Mouse (Mus musculus) frontal cortex, adult (tissue): ENCODE results near the gene Nt5c1a.
A peak's percentile ranks its signal among the peaks of the same experiment; 100 is the strongest.

Experiments used
- ATAC-seq: cut with Nextera tagmentation; 2 replicates; pipeline ENCODE4 v1.9.2; 2017; ENCODE audit warnings: mild to moderate bottlenecking, moderate library complexity, mixed read lengths; ENCODE audit not compliant: low TSS enrichment

The Nt5c1a gene

DNA sequence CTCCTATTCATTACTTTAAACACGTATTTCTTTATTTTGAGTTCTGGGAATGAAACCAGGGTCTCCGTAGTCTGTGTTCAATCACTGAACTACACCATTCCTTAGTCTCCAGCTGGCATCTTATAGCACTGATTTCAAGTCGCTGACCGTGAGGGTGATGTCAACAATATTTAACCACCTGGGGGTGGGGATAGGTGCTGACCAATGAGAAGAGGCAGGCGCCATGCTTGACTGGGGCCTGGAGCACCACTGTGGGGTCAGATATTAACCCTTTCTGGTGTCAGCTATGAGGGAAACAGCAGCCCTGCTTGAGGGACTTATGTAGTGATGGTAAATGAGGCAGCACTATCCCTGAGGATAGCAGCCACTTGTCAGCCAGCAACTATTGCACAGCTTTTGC lies 10.1 kb downstream of the Nt5c1a start:
- ATAC-seq = no peak

DNA sequence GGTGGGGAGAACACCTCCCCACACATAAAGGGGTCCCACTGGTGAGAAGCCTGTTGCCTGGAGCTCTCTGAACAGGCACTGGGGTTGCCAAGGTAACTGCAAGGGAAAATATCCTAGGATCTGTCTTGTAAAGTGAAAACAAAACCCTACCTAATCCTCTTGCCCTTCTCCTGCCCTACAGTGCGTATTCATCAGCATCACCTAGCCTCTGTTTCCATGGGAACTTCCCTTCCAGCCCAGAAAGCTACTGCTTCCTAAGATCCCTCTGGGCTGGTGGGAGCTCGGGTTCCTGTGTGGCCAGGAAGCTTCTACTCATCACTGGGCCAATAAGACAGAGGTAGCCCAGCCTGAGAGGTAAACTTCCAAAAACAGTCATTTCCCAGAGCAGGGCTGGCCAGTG lies 11.0 kb downstream of the Nt5c1a start:
- no peak for ATAC-seq

DNA sequence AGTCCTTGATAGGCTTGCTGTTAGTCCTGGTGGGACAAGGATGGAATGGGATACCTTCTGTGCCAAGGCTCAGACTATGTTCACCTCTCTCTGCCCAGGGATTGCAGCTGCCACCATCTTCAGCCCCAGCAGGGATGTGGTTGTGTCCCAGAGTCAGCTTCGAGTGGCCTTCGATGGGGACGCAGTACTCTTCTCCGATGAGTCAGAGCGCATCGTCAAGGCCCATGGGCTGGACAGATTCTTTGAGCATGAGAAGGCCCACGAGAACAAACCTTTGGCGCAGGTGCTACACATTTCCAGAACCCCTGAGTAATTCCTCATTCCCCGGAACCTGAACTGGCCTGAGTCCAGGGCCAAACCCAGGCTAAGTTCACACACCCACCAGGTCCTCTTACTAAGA lies 12.7 kb downstream of the Nt5c1a start:
- ATAC-seq = no peak

DNA sequence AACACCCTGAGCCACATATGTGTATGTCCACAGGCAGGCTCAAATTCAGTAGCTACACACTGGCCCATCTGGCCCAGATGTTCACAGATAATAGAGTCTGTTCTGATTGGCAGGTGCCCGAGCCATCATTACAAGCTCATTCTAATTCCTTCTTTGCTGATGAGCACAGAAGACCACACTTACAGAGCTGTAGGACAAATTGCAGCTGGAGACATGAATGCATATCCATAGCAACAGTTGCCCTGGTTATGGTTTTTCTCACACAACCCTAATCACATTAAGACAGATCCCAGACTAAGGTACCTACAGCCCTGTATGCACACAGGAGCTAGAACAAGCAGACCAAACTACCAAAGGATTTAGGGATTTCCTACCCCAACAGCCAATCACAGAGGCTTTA lies 14.1 kb downstream of the Nt5c1a start:
- ATAC-seq = no peak

DNA sequence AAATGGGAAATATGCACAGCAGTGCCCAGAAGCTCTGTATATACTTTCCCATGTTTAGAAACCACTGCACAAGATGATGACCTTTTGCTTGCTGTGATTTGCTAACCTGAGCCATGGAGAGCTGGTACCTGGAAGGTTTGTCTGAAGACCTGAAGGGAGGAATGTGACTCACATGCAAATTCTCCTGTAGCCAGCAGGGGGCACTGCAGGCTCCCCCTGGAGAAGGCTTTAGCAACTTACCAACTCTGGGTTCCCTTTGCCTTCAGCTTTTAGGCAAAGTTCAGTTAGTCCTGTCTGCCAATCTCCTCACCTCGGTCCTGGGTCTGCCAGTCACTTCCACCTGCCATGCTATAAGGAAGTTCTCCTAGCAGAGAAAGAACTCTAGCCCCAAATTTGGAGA lies 15.5 kb downstream of the Nt5c1a start:
- 0 out of 2 replicates have a peak, but pooled peaks have one; percentile 35 for ATAC-seq

DNA sequence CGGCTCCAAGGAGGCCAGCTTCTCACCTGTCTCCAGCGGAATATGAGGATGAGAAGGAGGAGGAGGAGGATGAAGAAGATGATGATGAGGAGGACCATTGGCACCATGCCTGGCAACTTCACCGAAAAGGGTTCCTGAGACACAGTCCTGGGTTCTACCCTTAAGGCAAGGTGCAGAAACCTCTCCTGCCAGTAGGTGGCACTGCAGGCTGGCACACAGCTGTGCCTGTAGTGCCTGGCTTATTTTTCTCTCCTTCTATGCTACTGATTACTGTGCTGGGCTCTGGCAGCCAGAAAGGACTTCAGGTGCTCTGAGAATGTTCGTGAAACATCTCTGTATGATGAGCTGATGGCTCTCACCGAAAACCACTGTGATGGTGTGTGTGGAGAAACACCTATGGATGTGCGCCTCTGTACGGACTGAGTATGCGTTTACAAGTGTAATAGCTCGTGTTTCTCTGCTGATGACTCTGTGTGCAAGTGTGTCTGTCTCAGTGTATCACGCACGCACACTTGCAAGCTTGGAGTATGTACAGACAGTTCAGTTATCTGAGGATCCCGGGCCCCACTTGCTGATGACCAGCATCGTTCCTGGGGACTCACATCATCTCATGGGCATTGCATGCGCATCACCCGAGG lies 18.5 kb downstream of the Nt5c1a start:
- peak; percentile 81 for ATAC-seq

DNA sequence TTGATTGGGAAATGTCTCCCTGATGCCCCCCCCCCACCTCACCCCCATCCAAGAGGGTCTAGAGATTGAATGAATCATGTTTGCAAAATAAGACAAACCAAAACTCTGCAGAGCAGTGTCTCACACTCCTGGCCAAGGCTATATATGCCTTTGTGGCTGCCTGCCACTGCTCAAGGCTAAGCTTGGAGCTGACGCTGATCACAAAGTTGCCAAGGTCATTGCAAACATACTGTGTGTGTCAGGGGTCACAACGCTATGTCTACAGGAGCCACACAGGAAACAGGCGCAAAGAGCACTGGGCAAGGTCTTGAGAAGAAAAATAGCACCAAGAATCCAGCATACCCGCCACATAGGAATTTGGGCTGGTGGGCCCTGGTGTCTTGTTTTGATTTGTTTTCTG lies 19.3 kb downstream of the Nt5c1a start:
- no peak for ATAC-seq

DNA sequence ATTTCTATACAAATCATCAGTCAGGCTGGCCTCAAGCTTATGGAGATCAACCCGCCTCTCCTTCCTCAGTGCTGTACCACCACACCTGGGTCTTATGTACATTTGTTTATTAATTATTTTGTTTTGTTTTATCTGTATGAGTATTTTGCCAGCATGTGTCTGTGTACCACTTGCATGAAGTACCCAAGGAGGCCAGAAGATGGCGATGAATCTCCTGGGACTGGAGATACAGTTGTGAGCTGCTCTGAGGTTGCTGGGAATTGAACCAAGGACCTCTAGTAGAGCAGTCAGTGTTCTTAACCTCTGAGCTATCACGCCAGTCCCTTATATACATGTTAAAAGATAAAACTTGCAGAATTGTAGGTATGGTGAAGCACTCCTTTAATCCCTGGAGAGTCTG lies 22.0 kb downstream of the Nt5c1a start:
- ATAC-seq = no peak

DNA sequence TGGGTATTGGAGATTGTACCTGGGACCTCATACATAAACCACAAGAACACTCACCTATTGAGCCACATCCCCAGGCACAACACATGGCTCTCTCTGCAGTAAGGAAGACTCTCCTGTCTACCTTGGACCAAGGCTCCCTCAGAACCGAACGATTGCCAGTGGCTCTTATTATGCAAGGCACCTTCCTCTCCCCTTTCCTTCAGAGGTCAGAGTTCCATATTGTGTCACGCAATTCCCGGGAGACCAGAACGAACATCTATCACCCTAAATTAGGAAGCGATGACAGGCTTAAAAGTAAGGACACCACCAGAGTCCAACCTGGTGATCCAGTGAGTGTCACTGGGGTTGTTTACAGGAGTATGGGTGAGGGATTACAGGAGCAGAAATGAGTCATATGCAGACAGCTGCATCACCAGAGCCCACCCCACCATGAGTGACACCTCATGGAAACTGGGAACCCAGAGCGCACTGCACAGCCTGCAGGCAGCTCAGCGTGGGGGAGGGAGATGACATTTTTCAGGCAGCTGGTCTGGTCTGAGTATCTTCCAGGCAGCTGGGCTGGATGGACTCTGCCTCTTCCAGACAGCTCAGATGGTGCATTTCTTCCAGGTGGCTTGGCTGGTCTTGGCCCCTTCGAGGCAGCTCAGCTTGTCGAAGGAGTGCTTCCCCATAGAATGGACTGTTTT lies 24.6 kb downstream of the Nt5c1a start:
- ATAC-seq = no peak; the same call in 1 of the 2 replicates

DNA sequence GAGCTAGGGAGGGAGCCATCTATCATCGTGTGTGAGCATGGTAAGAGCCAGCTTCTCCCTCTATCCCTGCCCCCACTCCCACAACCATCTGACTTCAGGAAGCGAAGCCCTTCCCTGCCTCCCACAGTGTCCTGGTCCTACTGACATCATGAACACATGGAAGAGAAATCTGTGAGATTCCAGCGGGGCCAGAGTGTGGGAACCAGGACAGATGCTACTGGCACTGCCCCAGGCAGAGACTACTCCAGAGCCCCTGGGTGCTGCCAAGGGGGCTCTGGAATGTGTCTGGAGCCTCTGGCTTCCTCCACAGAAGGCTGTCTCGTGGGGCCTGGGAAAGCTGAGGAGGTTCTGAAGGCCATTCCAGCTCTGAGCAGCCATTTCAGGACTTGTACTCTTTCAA lies 26.4 kb downstream of the Nt5c1a start:
- ATAC-seq = no peak

DNA sequence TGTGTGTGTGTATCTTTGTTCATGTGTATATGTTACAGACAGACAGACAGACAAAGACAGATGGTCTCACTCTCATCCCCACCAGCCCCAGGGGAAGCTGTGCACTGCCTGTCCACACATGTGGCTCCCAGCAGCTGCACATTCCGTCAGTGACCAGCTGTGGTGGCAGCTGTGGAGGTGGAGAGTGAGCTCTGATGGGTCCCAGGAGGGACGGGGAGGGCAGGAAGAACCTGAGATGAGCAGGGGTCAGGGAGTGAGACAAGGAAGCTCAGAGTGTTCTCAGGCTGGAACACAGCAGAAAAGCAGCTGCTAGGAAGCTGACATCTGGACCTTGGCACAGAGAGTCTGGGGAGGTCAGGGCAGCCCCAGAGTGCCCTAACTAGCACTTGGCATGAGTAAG lies 27.0 kb downstream of the Nt5c1a start:
- no peak for ATAC-seq

DNA sequence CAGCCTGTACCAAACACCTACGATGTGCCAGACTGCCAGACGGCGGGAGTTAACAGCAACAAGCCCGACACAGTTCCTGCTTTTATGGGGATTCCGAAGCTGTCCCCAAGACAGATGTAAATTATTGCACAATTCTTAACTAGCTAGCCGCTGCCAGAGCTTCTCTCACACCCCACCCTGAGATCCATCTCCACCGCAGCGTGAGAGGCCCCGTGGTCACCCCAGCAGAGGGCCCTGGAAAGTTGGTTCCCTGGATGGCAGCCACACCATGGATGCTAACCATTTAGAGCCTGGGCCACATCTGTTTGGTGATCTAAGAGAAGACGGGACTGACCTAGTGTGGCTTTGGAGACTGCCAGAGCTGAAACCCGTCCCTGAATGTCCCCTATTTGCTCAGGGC lies 27.9 kb downstream of the Nt5c1a start:
- ATAC-seq = no peak

DNA sequence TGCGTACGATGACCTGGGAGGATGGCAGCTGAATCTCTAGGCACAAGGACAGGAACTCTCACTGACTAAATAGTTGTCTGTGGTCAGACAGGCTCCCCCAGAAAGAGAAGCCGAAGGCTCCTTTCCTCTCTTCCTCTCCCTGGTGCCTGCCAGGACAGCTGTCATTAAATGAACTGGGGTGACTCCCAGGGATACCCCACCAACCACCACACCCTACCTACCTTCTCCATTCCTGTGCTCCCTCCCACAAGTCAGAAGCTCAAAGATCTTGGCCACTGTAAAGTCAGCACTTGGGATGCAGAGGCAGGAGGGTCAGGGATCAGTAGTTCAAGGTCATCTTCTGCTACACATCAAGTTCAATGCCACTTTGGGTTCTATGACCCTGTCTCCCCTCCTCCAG lies 31.5 kb downstream of the Nt5c1a start:
- ATAC-seq = no peak

DNA sequence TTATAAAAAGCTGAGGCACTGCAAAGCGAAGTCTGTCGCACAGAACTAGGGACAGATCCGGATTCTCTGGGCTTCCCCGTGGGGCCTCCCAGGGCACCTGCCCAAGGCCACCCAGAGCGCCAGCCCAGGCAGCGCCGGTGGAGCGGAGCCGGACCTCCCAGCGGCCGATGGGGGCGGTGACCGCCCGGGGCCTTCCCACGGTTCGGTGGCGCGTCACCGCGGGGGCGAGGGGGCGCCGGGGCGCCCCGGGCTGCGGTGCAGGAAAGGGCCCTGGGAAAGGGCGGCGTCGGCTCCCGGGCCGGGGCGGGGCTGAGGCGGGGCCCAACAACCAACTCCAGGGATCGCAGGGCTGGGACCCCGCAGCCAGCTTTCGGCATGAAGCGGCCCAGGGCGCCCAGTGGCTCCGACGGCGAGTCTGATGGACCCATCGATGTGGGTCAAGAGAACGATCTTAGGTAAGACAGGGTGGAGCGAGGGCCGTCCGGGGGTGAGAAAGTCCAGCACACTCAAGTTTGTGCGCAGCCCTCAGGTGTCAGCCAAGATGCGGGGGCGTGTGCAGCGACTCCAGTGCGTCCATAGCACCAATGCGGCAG lies 32.3 kb downstream of the Nt5c1a start, which contains the start of gene Heyl:
Gene Heyl (plus strand): TSS at position 65 of the 593 bp plus-strand sequence.
- no peak for ATAC-seq

DNA sequence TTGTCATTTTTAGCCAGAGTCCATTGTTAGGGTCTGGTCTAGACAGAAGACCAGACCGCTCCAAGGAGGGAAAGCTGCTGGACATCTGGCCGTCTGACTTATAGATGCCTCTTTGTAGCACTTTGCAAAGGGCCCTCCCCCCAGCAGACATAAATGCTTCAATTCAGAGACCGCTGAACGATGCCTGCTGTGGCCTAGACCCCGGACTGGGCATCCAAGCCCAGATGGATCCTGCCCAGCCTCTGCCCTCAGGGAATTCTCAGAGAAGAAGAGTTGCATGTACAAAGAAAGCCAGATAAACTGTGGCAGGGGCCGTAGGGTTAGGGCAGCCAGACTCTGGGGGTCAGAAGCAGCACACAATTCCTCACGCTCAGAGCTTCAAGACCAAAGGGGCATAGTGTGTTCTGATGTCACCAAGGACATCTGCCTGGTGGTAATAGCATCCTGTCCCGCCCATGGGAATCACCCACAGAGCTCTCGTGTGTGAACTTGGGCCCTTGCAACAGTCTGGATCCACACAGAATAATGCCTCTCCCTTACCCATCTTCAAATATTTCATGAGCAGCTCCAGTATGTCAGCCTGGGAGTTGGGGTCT lies 34.6 kb downstream of the Nt5c1a start:
- ATAC-seq = no peak

DNA sequence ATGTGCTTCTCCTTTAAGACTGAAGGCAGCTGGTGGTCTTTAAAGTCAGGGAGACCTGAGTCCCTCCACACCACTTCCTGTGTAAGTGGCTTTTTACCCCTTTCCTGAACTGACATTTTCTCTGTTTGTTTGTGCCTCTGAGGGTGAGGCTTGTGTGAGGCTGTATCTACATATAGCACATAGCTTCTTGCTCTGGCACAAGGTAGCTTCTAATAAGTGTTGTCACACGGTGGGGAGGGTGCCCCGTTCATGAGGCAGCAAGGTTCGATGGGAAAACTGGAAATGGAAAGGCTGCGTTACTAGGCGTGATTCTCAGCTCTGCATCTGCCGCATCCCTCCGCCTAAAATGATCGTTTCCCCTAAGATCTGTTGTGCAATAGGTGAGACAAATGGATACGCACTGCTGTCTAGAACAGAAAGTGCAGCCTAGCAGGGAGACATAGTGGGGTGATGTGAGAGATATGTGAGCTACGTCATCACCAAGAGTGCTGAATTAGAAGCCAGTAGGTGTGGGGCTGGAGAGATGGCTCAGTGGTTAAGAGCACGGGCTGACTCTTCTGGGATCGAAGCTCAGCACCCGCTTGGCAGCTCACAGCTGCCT lies 35.2 kb downstream of the Nt5c1a start:
- ATAC-seq = no peak

DNA sequence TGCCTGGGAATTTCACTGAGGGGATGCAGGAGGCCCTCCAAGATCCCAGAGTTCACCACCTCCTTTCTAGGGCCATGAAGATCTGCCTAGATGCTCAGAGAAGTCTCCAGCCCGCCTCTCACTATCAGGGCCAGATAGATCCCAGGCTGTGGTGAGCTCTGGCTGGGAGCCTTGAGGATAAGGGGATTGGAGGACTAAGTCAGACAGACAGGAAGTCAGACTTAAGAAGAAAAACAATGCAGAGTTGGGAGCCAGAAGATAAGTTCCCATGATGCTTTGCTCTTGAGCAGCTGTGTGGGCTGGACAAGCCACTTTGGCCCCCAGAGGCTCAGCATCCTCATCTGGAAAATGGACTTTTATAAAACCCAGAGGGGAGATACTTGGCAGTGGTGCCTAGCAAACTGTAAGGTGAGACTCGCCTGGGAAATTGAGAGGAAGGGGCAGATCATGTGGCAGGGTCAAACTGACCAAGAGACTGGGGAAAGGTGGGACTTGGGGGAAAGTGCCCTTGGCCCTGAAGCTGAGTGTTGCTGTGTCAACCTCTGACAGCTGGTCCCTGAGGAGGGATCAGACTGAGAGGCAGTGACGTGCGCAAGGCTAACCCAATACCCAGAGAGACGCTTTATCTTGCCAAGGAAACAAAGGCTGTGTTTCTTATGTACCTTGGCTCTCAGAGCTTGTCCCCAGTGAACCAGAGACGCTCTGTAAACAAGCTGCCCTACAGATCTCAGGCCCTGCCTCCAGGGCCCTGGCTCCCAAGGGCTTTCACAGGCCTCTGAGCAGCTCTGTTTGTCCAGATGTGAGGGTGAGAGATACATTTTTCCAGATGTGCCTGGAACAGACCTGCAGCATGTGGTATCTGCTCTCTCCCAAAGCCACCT lies 36.3 kb downstream of the Nt5c1a start:
- no peak for ATAC-seq

DNA sequence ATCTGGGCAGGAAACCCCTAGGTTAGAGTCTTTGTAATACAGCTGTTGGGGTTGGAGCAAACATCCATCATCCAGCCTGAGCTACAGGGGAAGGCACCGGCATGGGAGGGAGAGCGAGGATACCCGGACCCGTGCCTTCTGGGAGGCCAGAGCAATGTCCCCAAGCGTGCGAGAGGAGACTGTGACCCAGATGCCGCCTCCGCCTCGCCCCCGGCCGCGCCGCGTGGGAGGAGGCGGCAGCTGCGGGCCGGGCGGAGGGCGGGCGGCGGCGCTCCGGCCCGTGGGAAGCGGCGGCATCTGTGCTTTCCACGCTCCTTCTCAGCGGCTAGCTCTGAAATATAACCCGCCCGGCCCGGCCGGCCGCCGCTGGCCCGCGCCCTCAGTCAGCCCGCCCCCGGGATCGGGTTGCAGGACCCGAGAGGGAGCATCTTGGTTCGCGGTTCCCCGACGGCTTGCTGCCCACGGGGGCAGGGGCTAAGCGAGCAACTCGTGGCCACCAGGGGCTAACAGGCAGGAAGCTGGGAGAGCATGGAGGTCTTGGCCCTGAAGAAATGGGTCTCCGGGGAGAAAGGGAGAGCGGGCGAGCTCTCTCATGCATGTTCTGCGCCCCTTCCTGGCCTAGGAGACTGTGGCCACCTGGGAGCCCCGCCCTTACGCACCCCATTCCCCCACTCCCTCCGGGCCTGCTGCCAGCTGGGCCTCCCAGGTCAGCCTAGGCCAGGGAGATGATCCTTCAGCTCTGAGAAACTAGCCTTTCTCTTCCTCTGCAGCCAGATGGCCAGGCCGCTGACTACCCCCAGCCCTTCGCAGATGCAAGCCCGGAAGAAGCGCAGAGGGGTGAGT lies 38.3 kb downstream of the Nt5c1a start:
- ATAC-seq = no peak; the same call in 1 of the 2 replicates

DNA sequence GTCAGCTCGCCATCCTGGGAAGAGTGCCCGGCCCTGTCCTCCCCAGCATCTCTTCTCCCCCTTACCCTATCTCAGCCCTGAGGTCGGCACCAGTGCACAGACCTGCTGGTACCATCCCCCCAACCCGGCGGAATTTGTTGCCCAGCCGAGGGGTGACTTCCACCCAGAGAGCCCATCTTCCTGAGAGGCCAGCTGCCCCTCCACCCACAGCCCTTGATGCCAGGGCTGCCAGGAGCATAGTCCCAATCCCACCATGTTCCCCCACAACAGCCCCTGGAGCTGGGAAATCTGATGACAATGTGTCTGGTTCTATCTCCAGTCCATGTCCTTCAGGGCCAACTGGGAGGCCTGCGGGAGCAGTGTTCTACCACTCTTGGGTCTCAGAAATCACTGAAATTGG lies 44.9 kb downstream of the Nt5c1a start:
- ATAC-seq = no peak

DNA sequence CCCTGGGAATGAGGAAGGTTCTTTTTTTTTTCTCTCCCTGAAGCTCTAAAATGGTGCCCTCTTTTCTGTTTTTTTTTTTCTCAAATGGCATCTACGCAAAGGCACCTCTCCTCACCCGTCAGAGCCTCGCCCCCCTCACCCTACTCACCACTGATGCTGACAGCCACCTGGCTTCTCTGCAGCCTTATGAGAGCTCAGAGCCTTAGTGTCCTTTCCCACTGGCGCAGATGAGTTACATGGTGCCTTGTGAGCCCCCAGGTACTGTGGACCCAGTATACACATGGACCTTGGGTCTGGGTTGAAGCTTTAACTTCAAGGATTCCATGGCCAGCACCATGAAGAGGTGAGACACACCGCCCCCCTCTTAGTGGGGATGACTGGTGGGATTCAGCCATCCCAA lies 45.3 kb downstream of the Nt5c1a start:
- no peak for ATAC-seq
